Mouse (Mus musculus): ENCODE measurements around the gene Foxred1.

- no peak for TF ChIP-seq POLR2A (IDR thresholded peaks at IDR 0.05; ENCODE audit: low read depth, low read length)
- no peak for TF ChIP-seq CTCF (conservative IDR thresholded peaks at IDR 0.05; ENCODE audit: insufficient read depth, insufficient read length, low read depth, low read length)
These were observed 36.5 kb upstream of the Foxred1 start for GRCm38 (mm10) chr9:35247405-35247804.

Data from kidney, adult 2 months (tissue).